Mouse (Mus musculus) NIH3T3 (cell line): Measurements from ENCODE around the gene Etv2.
A peak's percentile ranks its signal among the peaks of the same experiment; 100 is the strongest.

Experiments used
- DNase-seq: peaks from one replicate; pipeline ENCODE4 v3.0.0-alpha.2; 2012; ENCODE audit warnings: low read depth

Etv2 gene

DNA sequence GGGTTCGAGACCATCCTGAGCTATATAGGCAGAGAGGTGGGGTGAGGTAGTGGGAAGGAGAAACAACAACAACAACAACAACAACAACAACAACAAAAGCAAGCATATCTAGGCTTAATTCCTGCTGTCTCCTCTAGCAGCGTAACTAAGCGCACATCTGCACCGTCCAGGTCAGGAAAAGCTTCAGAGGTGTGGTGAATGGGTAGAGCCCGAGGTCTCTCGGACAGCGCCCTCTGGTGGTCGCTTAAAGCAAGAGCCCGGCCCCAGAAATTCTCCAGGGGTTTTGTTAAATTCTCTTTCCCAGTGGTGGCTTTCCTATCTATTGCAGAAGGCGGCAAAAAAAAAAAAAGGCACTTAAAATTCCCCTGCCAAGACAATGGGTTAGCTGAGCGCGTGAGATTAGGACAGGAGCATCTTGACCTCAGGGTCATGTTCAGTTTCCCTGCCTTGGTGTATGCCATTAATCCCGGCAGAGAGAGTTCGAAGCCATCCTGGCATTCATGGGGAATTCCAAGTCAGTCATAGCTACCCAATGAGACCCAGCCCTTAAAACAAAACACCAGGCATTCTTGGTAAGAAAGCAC lies 22.0 kb downstream of the Etv2 start:
- peak; percentile 75 for DNase-seq

DNA sequence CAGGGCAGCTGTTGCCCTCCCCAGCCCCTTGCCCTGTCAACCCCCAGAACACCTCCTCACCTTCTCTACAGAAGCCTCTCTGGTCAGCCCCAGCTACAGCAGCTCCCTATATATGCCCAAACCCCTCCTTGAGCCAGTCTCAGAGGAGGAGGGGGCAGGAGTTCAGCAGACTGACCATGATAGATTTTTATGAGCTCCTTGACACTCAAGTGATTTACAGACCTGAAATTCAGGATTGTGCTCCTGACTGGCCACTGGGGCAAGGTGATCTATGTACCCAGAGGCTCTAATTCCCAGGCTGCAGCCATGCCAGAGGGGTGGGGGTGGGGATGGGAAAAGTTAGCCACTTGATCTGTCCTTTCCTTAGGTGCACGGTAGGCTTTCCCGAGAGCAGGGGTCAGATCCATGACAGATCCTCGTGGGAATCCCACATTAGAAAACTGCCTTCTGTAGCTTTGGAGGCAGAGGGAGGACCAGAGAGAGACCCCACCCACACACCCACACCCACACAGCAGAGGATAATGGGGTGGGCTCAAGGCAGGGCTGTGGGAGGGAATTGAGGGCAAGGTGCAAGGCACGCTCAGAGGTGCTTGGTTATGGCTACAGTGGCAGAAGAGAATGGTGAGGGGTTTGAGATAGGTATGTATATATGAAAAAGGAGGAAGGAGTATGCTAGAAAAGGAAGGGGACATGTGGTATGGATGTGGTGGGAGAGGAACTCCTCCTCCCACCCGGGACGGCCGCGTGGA lies 22.8 kb downstream of the Etv2 start, which contains the start of gene Upk1a:
Gene Upk1a, minus strand, starts transcription at position 194 of the 749 bp plus-strand sequence.
- DNase-seq: no peak

DNA sequence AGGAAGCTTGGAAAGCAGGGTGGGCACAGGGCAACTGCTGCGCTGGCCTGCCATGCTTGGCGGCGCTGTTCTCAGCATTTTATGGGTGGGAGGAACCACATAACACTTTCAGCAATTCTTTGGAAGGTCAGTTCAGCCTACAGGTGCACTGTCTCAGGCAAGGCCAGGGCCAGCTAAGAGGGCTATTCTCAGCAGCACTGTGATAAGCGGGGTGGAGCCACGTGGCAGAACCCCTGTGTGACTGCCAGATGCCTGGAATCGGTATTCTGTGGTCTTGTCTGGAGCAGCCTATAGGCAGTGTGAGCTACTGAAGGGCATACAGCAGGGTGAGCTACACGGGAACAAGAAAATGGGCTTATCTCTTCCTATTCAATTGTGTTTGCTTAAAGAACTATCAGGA lies 25.6 kb downstream of the Etv2 start:
- DNase-seq: no peak

- no peak for DNase-seq
Observed at GRCm38 (mm10) chr7:30608476-30608875, 27.2 kb downstream of the Etv2 start.

GRCm38 (mm10) chr7:30607706-30608309 lies 27.8 kb downstream of the Etv2 start:
- peak; percentile 66 for DNase-seq

GRCm38 (mm10) chr7:30604944-30605343 lies 30.7 kb downstream of the Etv2 start:
- no peak for DNase-seq

DNA sequence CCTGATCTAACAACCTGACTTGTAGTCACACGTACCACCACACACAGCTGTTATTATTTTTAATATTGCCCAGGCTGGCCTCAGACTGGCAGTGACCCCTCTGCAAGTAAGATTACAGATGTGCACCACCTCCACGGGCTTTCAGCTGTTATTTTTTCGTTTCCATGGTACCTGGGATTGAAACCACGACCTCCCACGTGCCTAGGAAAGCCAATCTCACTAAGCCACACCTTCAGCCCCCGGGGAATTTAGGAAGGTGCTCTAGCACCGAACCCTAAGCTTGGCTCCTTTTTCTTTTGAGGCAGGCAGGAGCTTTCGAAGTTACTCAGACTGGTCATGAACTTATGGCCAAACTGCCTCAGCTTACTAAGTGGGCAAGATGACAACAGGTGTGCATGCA lies 31.2 kb downstream of the Etv2 start:
- DNase-seq: no peak

GRCm38 (mm10) chr7:30602583-30602982 lies 33.1 kb downstream of the Etv2 start:
- no peak for DNase-seq

DNA sequence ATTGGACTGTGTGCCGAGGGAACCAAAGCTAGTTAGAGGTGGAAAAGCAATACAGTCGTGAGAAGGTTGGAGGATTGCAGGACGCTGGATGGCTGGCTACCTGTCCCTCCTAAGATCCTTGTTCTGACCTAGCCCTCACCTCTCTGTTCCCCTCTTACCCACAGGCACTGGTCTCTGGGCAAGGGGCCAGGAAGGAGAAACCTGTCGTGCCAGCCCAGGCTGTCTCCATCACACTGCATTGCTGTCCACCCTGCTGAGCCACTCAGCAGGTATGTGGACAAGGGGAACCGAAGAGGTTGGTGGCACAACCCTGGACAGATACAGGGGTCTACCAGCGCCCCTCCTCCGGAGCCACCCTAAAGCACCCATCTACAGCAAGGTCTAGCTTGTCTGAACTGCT lies 35.0 kb downstream of the Etv2 start:
- DNase-seq: no peak

DNA sequence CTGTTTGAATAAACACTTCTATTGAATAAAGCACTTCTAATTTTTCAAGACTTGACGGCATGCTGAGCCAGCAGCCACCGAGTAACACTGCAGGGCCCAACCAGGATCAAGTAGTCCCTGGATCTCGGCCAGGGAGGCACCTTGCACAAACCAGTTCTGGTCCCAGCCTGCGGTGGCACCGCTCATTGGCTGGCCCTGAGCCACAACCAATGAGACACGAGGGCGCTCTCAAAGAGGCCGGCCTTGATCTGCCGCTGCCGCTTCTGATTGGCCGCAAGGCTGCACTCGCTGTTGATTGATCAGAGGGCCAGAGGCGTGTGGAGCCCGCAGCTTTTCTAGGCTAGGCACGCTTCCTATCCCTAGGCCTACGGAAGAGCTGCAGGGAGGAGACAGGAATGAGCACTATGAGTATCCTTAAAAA lies 35.7 kb downstream of the Etv2 start:
- peak; percentile 37 for DNase-seq

DNA sequence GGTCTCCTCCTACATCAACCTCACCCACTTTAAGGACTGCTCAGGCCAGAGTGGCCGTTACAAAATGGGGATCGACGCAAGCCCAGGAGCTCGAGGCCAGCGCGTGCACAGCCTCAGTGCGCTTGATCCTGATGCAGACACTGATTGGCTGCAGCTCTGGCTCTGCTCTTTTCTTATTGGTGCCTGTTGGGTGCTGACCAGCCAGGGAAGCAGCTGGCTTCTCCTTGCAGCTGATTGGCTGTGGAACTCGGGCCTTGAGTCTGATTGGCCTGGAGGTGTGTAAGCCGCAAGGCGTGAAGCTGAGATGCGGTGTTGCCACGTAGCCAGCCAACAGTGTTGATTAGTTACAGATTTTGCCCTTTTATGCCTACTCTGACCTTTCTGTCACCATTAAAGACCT lies 36.9 kb downstream of the Etv2 start, which contains the start of gene Zbtb32:
Gene Zbtb32, minus strand, starts transcription at position 124 of the 400 bp plus-strand sequence.
- DNase-seq: no peak

- DNase-seq: no peak
Observed at GRCm38 (mm10) chr7:30596811-30597210, 38.8 kb downstream of the Etv2 start.

DNA sequence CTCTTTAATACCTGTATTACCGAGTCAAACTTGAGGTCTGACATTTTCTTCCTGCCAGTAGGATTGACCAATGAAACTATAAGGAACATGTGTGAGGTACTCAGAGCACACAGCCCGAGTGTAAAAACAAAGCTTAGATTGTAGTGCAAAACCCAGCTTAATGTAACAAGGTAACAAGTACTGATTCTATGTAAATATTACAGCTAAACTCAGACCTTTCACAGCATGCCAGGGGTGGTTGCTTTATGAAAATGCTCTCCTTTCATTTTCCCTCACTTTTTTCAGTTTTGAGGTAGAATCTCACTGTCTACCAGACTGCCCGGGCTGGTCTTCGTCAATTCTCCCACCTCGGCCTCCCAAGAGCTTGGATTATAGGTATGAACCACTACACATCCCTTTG lies 39.6 kb downstream of the Etv2 start:
- DNase-seq: no peak

GRCm38 (mm10) chr7:30594510-30595024 lies 41.1 kb downstream of the Etv2 start:
- no peak for DNase-seq

- no peak for DNase-seq
Observed at GRCm38 (mm10) chr7:30593579-30594509, 41.8 kb downstream of the Etv2 start.

GRCm38 (mm10) chr7:30592772-30593423 lies 42.8 kb downstream of the Etv2 start:
- DNase-seq: no peak

- no peak for DNase-seq
Observed at GRCm38 (mm10) chr7:30591605-30591951, 44.1 kb downstream of the Etv2 start.

GRCm38 (mm10) chr7:30590927-30591604 lies 44.6 kb downstream of the Etv2 start:
- DNase-seq: no peak

DNA sequence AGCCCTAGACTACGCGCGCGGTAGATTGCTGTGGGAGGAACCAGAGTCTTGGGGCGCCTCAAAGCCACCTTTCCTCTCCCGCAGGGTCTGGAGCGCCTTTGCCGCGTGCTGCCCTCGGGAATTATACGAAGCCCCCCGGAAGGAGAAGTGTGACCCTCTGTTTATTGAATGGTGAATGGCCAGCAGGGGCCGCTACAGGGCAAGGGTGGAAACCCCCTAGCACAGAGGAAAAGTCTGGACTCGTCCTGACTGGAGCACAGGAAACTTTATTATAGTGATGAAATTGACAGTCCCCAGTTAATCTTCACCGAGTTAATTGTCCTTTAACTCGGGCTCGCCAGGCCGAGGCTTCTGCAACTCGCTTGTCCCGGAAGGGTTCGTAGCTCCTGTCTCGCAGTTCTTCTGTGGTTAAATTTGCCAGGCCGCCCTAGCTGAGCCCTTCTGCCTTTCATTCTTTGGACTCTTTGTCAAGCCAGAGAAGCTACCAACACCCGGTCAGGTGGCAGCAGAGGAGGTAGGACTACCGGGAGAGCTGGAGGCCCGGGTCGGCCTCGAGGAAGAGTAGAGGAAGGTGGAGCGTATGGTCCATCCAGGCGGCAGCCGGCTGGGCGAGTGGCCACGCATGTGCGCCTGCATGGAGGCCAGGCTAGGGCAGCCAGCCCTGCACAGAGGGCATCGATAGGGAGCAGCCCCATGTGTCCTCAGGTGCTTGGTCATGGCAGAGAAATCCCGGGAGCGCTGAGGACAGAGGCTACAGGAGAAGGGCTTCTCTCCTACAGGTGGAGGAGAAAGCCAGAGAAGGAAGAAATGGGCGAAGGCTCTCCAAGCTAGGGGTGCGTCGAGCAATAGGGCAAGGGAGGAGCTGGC lies 46.0 kb downstream of the Etv2 start:
- DNase-seq: peak; percentile 88
